Mouse (Mus musculus) hindbrain, postnatal 0 days (tissue): ENCODE data around the gene Gm2974. TPM values are rescaled to one million over a fixed set of nuclear protein-coding genes. Genes with fewer than 3 reads are reported as not detected.
"Not testable (repeated sequence)": the region's sequence is repeated elsewhere in the genome, so short reads cannot be mapped to it uniquely, and the experiment has no call there.

Experiments used
- ATAC-seq: fragments of 200-750 bp; cut with Nextera tagmentation; 2 replicates; pipeline ENCODE4 v1.8.0; 2017; ENCODE audit warnings: mild to moderate bottlenecking, moderate TSS enrichment, moderate library complexity
- DNase-seq: peaks from one replicate; pipeline ENCODE4 v3.0.0-alpha.2; 2015; ENCODE audit warnings: low spot score
- H3K27ac ChIP-seq: fragments of 300-500 bp; sonication (generic); 2 replicates; pipeline ENCODE4 v1.5.1; 2014; ENCODE audit warnings: mild to moderate bottlenecking
- H3K27me3 ChIP-seq: fragments of 300-500 bp; sonication (generic); 2 replicates; pipeline ENCODE4 v1.6.1; 2014; ENCODE audit warnings: low read length, mixed read lengths; ENCODE audit not compliant: insufficient read depth
- H3K36me3 ChIP-seq: fragments of 300-500 bp; sonication (generic); 2 replicates; pipeline ENCODE4 v1.6.1; 2014; ENCODE audit warnings: low read length, mixed read lengths; ENCODE audit not compliant: insufficient read depth
- H3K4me1 ChIP-seq: fragments of 300-500 bp; sonication (generic); 2 replicates; pipeline ENCODE4 v1.6.1; 2014; ENCODE audit warnings: antibody characterized with exemption, low read length, mixed read lengths; ENCODE audit not compliant: insufficient read depth
- H3K4me2 ChIP-seq: fragments of 300-500 bp; sonication (generic); 2 replicates; pipeline ENCODE4 v1.6.1; 2014; ENCODE audit warnings: low read depth, mild to moderate bottlenecking, low read length, moderate library complexity, mixed read lengths
- H3K4me3 ChIP-seq: fragments of 300-500 bp; sonication (generic); 2 replicates; pipeline ENCODE4 v1.5.1; 2014; ENCODE audit warnings: low read length
- H3K9ac ChIP-seq: fragments of 300-500 bp; sonication (generic); replicated peaks from 2 replicates; pipeline ENCODE4 v1.6.1; 2014; ENCODE audit warnings: mild to moderate bottlenecking, low read length, moderate library complexity, mixed read lengths
- H3K9me3 ChIP-seq: fragments of 300-500 bp; sonication (generic); 2 replicates; pipeline ENCODE4 v1.6.1; 2016; ENCODE audit warnings: low read length, mixed read lengths
- CTCF ChIP-seq: IDR thresholded peaks from 2 replicates; pipeline ENCODE4 v1.5.1; 2016; ENCODE audit warnings: antibody characterized with exemption, control low read depth, low read depth
- WGBS: fragments of 180-500 bp; shearing (Covaris S2); extraction: QIAGEN DNeasy Blood & Tissue Kit; methylation state at CpG from one replicate; pipeline ENCODE4 v1.1.7; 2014; 5-methylcytosine and 5-hydroxymethylcytosine counted together
- polyA plus RNA-seq: library from polyadenylated mRNA; unstranded; fragments of >200 nt; fragmentation: Nextera tagmentation; extraction: Ambion mirVana; gene quantifications from 2 replicates; pipeline ENCODE4 v1.2.1, GENCODE M21; 2015
- total RNA-seq: library from RNA; depleted of rRNA; stranded (reverse); fragments of >200 nt; gene quantifications from 2 replicates; pipeline ENCODE4 v1.2.3, GENCODE M21; 2014; rRNA removed

The Gm2974 gene
- total RNA-seq (3.9 and 5.5 TPM in 2 replicates), polyA plus RNA-seq (5.3 and 8.9 TPM in 2 replicates)

DNA sequence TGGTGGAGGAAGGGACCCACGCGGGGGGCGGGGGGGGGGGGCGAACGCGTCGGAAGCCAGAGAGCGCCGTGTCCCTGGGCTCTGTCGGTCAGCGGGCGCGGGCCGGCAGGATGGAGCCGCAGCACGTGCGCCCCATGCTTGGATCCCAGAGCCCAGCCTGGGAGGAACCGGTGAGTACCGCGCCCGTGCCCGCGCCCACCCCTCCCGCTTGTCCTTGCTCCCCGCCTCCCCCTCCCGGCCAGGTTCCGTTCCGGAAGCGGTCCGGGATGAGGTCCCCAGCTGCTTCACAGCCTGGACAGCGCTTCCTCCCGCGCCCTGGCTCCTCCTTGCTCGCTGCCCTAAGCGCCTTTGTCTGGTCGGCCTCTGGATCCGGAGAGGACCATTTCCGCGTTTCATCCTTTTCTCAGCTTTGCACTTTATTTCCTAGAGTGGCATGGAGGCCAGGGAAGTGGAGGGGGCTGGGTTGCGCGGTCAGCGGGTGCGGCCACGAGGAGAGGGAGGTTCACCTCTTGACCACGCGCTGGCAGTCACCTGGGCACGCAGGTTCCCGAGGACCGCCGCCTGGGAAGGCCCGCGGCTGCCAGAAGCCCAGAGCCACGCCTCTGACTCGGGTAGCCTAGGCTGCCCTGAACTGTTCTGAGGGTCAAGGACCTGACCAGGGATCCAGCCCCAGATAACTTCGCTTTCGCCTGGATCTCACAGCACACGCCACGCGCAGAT, at the start of gene Gm2974:
Gm2974 (plus strand) TSS at position 86 of the 720 bp plus-strand sequence.
- Histone ChIP-seq H3K4me2 (peak within 1 kb of the TSS; percentile 46), H3K4me3 (peak within 1 kb of the TSS; percentile 33), H3K27ac (peak within 1 kb of the TSS; percentile 45; the same call in 1 of the 2 replicates)
- not testable (repeated sequence) for H3K9me3 ChIP-seq, ATAC-seq, H3K27me3 ChIP-seq, H3K4me1 ChIP-seq, H3K9ac ChIP-seq, H3K36me3 ChIP-seq
- DNase-seq: peak; percentile 0
- 12% methylated on average over 41 of the region's 59 CpGs for WGBS

DNA sequence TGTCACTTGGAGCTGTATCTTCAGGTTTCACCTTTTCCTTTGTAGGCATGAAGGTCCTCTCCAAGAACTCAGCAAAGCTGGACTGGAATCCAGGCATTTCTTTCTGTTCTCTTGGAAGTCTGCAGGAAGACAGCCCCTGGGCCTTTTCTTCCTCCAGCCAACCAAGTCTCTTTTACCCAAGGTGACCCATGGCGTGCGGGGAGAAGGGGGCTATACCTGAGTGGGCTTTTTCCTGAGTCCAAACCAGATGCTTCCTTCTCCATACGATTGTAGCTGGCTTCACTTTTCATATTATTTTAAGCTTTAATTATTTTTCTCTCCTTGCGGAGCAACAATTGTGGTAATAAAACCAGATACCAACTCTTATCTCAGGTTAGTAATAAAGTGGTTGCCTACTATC, 40.7 kb upstream of the Gm2974 start:
- H3K4me3 ChIP-seq, H3K4me1 ChIP-seq, H3K27me3 ChIP-seq, H3K27ac ChIP-seq, DNase-seq, ATAC-seq, H3K9me3 ChIP-seq, H3K36me3 ChIP-seq, H3K4me2 ChIP-seq, H3K9ac ChIP-seq: not testable (repeated sequence)
- 85% methylated on average over 4 of the region's 4 CpGs for WGBS

DNA sequence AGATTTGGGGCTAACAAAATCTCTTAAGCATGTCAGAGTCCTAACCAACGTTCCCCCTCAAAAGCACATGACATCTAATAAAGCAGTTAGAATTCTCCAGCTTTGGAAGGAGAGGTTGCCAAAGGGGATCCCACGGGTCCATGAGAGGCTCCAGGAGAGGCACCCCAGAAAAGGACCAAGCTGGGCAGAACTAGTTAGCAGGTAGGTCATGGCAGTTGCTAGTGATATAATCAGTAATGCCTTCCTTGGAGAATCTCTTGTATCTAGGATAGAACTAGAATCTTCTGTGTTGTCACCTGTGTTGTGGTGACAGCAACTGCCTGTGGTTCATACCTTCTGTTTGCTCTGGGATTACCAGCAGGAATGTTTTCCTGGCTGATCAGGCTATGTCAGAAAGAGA, 17.6 kb upstream of the Gm2974 start, which contains the start of gene Gm3127:
Gm3127 (plus strand) TSS at position 301 of the 400 bp plus-strand sequence.
- not testable (repeated sequence) for H3K9me3 ChIP-seq, H3K4me1 ChIP-seq, H3K27me3 ChIP-seq, H3K27ac ChIP-seq, ATAC-seq, H3K36me3 ChIP-seq, DNase-seq, H3K4me2 ChIP-seq, H3K9ac ChIP-seq, H3K4me3 ChIP-seq
- no CpG with 5 or more reads among the region's 2 CpGs for WGBS

DNA sequence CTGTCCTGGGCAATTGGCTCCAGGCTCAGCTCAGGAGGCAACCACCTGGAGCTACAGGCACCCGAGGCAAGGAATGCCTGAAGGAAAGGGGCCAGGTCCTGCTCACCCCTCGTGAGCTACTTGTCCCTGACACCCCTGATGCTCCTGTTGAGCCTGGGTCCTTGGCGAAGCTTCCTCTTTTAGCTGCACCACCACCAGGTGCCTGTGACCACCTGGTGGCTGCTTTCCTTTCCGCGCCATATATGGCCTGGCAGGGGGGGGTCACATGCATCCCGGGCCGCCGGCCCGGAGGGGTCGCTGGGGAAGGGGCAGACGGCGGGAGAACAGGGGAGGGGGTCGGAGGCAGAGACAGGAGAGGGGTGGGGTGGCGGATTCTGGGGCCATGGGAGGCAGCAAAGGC, 346 bp upstream of the Gm2974 start:
- Histone ChIP-seq H3K4me3 (peak overlapping the region; percentile 33), H3K4me2 (peak overlapping the region; percentile 46; the same call in 1 of the 2 replicates), H3K27ac (peak overlapping the region; percentile 45; the same call in 1 of the 2 replicates)
- H3K9me3 ChIP-seq, H3K27me3 ChIP-seq, H3K9ac ChIP-seq, ATAC-seq, H3K36me3 ChIP-seq, H3K4me1 ChIP-seq: not testable (repeated sequence)
- peak; percentile 2 for DNase-seq
- 7% methylated on average over 12 of the region's 14 CpGs for WGBS

DNA sequence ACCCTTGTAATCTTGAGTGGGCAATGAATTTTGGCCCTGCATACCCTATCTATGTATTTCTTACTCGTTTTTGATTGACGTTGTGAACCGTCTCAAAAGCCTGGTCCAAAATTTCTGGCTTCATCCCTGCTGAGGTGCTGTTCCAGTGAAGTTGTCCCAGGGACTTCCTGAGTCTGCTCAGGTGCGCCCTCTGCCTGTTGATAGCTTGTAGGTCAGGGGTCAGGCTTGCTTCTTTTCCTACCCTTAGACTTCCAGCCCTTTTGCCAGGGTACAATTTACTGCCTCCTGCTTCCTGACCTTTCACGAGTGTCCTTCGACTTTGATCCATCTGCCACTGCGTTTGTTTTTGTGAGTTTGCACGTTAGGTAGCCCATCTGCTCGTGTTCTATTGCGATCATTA, 999 bp downstream of the Gm2974 start:
- H3K9me3 ChIP-seq, H3K9ac ChIP-seq, H3K36me3 ChIP-seq, H3K27me3 ChIP-seq, DNase-seq, H3K4me1 ChIP-seq, ATAC-seq, H3K4me2 ChIP-seq, H3K4me3 ChIP-seq, H3K27ac ChIP-seq: not testable (repeated sequence)
- 45% methylated on average over 4 of the region's 10 CpGs for WGBS
- TF ChIP-seq CTCF: peak; percentile 43

DNA sequence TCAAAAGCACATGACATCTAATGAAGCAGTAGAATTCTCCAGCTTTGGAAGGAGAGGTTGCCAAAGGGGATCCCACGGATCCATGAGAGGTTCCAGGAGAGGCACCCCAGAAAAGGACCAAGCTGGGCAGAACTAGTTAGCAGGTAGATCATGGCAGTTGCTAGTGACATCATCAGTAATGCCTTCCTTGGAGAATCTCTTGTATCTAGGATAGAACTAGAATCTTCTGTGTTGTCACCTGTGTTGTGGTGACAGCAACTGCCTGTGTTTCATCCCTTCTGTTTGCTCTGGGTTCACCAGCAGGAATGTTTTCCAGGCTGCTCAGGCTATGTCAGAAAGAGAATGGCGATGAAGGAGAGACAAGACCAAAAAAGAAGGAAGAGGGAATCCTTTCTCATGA, 67.0 kb downstream of the Gm2974 start, which contains the start of gene Gm3138:
Gm3138 (plus strand) TSS at position 301 of the 400 bp plus-strand sequence.
- H3K27me3 ChIP-seq, H3K27ac ChIP-seq, H3K9ac ChIP-seq, H3K4me3 ChIP-seq, H3K4me1 ChIP-seq, H3K4me2 ChIP-seq, ATAC-seq, H3K9me3 ChIP-seq, DNase-seq, H3K36me3 ChIP-seq: not testable (repeated sequence)
- no CpG with 5 or more reads among the region's 2 CpGs for WGBS

Other genes starting within 250 kb of the Gm2974 start
- gene Gm3095, start 219.0 kb upstream of the Gm2974 start, total RNA-seq: 1.0 and 1.2 TPM in 2 replicates
- 0.90 and 1.6 TPM in 2 replicates for gene Gm3095, start 219.0 kb upstream of the Gm2974 start, polyA plus RNA-seq
- not detected in 2 replicates for gene Gm3099, start 184.2 kb upstream of the Gm2974 start, total RNA-seq
- gene Gm3099, start 184.2 kb upstream of the Gm2974 start, polyA plus RNA-seq: not detected in 2 replicates
- 1.7 and 1.9 TPM in 2 replicates for gene Gm5796, start 158.6 kb upstream of the Gm2974 start, total RNA-seq
- 2.2 and 4.7 TPM in 2 replicates for gene Gm5796, start 158.6 kb upstream of the Gm2974 start, polyA plus RNA-seq
- gene Gm3115, start 98.5 kb upstream of the Gm2974 start, total RNA-seq: not detected in 2 replicates
- not detected in 2 replicates for gene Gm3115, start 98.5 kb upstream of the Gm2974 start, polyA plus RNA-seq
- gene Gm8108, start 72.0 kb upstream of the Gm2974 start, total RNA-seq: 0.54 and 0.89 TPM in 2 replicates
- 3.5 and 6.1 TPM in 2 replicates for gene Gm8108, start 72.0 kb upstream of the Gm2974 start, polyA plus RNA-seq
- gene Gm3127, start 17.5 kb upstream of the Gm2974 start, total RNA-seq: not detected in 2 replicates
- gene Gm3127, start 17.5 kb upstream of the Gm2974 start, polyA plus RNA-seq: not detected in 2 replicates
- gene Gm3138, start 67.1 kb downstream of the Gm2974 start, total RNA-seq: not detected in 2 replicates
- not detected in 2 replicates for gene Gm3138, start 67.1 kb downstream of the Gm2974 start, polyA plus RNA-seq
- not detected in 2 replicates for gene Gm3149, start 134.7 kb downstream of the Gm2974 start, total RNA-seq
- gene Gm3149, start 134.7 kb downstream of the Gm2974 start, polyA plus RNA-seq: not detected in 2 replicates
- 2.8 and 4.2 TPM in 2 replicates for gene 2610042L04Rik, start 152.2 kb downstream of the Gm2974 start, total RNA-seq
- gene 2610042L04Rik, start 152.2 kb downstream of the Gm2974 start, polyA plus RNA-seq: 4.9 and 7.0 TPM in 2 replicates
- gene Gm3159, start 214.9 kb downstream of the Gm2974 start, total RNA-seq: not detected in 2 replicates
- gene Gm3159, start 214.9 kb downstream of the Gm2974 start, polyA plus RNA-seq: not detected in 2 replicates
- gene Gm3164, start 232.9 kb downstream of the Gm2974 start, total RNA-seq: 1.1 and 1.5 TPM in 2 replicates
- 4.1 and 6.4 TPM in 2 replicates for gene Gm3164, start 232.9 kb downstream of the Gm2974 start, polyA plus RNA-seq
- gene Gm3173, start 248.4 kb downstream of the Gm2974 start, total RNA-seq: 13.8 TPM in 1 of 2 replicates, not detected in the other
- 2.0 TPM in 2 replicates for gene Gm3173, start 248.4 kb downstream of the Gm2974 start, polyA plus RNA-seq